Mouse (Mus musculus) layer of hippocampus, postnatal 14 days (tissue): ENCODE data around the gene Pard3b. TPM values are rescaled to one million over a fixed set of nuclear protein-coding genes. Genes with fewer than 3 reads are reported as not detected.

Experiments used
- DNase-seq, 2 experiments: peaks; one replicate each; pipeline ENCODE4 v3.0.0; 2021 to 2022; ENCODE audit warnings: low spot score in 2 of 2, mixed read lengths in 1 of 2
- total RNA-seq, 2 experiments: library from RNA; stranded (reverse); gene quantifications; 2 replicates each; pipeline ENCODE4 v1.2.3; 2021

The Pard3b gene
- total RNA-seq, 2 experiments from 2014 or later = 5.5 to 8.2 TPM

DNA sequence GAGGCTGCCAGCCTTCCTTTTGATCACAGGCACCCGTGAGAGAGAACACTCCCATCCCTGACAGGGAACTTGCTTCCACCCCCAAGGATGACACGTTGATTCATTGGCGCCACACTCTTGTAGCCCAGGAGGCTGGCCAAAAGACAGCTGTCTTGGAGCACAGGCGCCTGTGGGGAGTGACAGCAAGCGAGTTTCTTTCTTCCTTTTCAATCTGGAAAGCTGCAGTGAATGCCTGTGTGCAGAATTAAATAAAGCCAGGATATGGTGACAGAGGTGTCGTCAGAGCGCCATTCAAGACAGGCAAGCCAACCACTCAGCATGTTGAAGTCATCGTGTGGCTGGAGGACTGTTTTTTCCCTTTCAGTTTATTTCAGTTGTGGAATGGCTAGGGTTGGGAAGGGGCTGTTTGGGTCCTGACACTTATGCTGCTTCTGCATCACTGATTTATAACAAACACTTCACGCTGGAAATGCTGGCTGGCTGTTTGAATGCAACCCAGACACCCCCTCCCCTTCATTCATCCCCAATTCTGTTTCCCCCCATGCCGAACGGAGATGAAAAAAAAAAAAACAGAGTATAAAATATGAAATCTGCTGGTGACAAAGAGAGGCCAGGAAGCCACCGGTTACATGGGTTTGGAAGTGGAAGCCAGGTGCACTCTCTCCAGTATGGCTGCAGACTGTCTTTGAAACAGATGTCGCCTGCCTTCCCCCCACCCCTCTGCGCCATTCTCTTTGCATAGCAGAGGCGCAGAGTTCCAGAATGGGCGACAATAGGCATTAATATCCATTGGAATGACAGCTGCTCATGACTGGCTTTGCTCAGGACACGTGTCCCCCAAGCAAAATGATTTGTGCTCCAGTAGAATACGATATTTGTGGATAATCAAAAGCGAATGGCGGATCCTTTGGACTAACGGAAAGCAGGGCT, 1044.1 kb downstream of the Pard3b start:
- DNase-seq = peak in 1 of 2 experiments; percentile 33

DNA sequence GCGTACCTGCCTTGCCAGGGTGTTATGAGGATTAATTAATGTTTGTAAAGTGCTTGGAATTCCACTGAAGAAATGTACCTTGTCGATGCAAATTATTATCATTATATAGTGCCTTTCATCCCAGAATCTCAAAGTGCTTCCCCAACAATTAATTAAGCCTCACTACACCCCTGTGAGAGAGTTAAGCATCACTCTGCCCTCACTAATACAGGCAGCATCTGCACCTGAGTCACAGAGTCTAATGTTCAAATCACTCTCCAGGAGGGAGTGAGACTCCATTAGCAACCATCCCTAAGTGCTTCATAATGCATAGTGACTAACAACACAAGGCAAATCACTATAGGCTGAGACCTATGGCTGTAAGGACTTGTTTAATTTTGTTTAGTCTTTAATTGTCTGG, 1044.9 kb downstream of the Pard3b start:
- DNase-seq = no peak

DNA sequence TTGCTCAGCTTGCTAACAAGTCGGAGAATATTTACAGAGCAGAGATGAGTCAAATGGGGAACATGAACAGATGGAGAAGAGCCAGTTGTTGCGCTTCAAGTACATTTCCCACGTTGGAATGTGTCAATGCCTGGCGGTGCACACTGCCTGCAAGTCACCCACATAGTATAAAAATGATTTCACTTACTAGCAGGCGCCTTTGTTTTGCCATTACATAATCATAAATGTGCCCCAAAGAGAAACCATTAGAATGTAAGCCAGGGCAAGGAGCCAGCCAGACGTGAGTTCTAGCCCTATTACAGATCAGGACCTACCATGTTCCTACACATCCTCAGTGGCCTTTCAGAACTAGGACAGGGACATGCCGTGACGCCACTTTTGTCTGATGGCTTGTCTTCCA, 1048.9 kb downstream of the Pard3b start:
- peak in 1 of 2 experiments; percentile 50 for DNase-seq

DNA sequence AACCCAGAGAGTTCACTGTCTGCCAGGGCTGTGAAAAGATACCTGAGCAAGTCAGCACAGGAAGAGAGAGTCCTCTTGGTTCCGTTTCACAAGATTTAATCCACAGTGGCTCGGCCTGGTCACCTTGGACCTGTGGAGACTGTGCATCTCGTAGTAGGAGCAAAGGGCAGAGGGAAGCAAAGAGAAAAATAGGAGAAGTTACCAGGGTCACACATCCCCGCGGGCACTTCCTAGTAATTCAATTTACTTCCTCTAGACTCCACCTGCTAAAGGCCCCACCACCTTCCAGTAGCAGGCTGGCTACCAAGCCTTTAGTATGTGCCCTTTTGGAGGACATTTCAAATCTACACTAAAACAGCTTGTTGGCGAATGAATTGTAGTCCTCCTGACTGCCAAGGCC, 1052.6 kb downstream of the Pard3b start:
- no peak for DNase-seq
